Mouse (Mus musculus) testis, adult 2 months (tissue): ENCODE measurements around the gene Fhl1. TPM values are rescaled to one million over a fixed set of nuclear protein-coding genes. Genes with fewer than 3 reads are reported as not detected.
A peak's percentile ranks its signal among the peaks of the same experiment; 100 is the strongest.

Experiments used
- H3K27ac ChIP-seq: fragments of 200-500 bp; 2 replicates; pipeline ENCODE4 v1.5.1; 2012; ENCODE audit warnings: low read depth, low read length; ENCODE audit not compliant: control insufficient read depth, insufficient read depth
- H3K27me3 ChIP-seq: fragments of 200-500 bp; 2 replicates; pipeline ENCODE4 v1.6.1; 2012; ENCODE audit warnings: mild to moderate bottlenecking, low read length, moderate library complexity; ENCODE audit not compliant: control insufficient read depth, insufficient read depth
- H3K36me3 ChIP-seq: fragments of 200-500 bp; 2 replicates; pipeline ENCODE4 v1.6.1; 2012; ENCODE audit warnings: mild to moderate bottlenecking, low read length; ENCODE audit not compliant: control insufficient read depth, insufficient read depth
- H3K4me1 ChIP-seq: fragments of 200-500 bp; 2 replicates; pipeline ENCODE4 v1.6.1; 2012; ENCODE audit warnings: low read length; ENCODE audit not compliant: control insufficient read depth, insufficient read depth
- H3K4me3 ChIP-seq: fragments of 200-500 bp; 2 replicates; pipeline ENCODE4 v1.5.1; 2012; ENCODE audit warnings: low read depth, mild to moderate bottlenecking, low read length, moderate library complexity, mixed read lengths; ENCODE audit not compliant: control insufficient read depth
- CTCF ChIP-seq: fragments of 200-500 bp; IDR thresholded peaks from 2 replicates; pipeline ENCODE4 v1.5.1; 2012; ENCODE audit warnings: low read depth, mild to moderate bottlenecking, inconsistent platforms, low read length, moderate library complexity; ENCODE audit not compliant: control insufficient read depth, insufficient read depth, insufficient replicate concordance
- POLR2A ChIP-seq: fragments of 200-500 bp; IDR thresholded peaks from 2 replicates; pipeline ENCODE4 v1.6.1; 2012; ENCODE audit warnings: low read depth, mild to moderate bottlenecking, inconsistent platforms, low read length, moderate library complexity; ENCODE audit not compliant: control insufficient read depth
- polyA plus RNA-seq: library from polyadenylated mRNA; depleted of rRNA; stranded (reverse); fragments of >200 nt; gene quantifications from 2 replicates; pipeline ENCODE4 v1.2.3, GENCODE M21; 2012

The Fhl1 gene
- polyA plus RNA-seq, 1 experiment, result 18.2 TPM

- peaks cover 6% of the 10 kb centered on the region for H3K4me1 ChIP-seq
- no peaks in the 10 kb centered on the region for H3K36me3 ChIP-seq
- H3K4me3 ChIP-seq, result peak overlapping the region; percentile 54
- TF ChIP-seq POLR2A, result no peak
- TF ChIP-seq CTCF, result no peak
- H3K27me3 ChIP-seq, result no peaks in the 10 kb centered on the region
- no peak overlapping the region for H3K27ac ChIP-seq
Measured at GRCm38 (mm10) chrX:56732401-56732800, 814 bp downstream of the Fhl1 start.

- Histone ChIP-seq H3K4me3 (no peak overlapping the region), H3K27ac (no peak overlapping the region), H3K36me3 (no peaks in the 10 kb centered on the region), H3K27me3 (no peaks in the 10 kb centered on the region), H3K4me1 (peaks cover 6% of the 10 kb centered on the region)
- TF ChIP-seq POLR2A (no peak), CTCF (no peak)
Measured at GRCm38 (mm10) chrX:56734436-56734835, 2.8 kb downstream of the Fhl1 start.

DNA sequence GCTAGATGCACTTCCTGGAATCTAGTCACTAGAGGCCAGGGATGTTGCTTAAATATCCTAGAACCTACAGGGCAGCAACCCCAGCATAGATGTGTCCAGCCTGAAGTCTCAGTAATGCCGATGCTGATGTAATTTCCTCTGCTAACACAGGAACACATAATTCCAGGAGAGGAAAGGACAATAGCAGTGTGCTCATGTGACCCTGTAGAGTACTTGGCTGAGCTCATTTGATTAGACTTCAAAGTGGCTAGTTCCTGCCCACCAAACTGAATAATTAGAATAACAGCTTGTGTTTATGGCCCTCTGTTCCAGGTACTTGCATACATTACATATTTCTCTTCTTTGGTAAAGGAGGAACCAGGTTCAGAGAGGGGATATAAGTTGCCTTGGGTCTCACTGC, 4.6 kb downstream of the Fhl1 start:
- no peaks in the 10 kb centered on the region for H3K36me3 ChIP-seq
- TF ChIP-seq POLR2A (no peak), CTCF (no peak)
- no peak overlapping the region for H3K4me3 ChIP-seq
- no peak overlapping the region for H3K27ac ChIP-seq
- no peaks in the 10 kb centered on the region for H3K27me3 ChIP-seq
- H3K4me1 ChIP-seq, result peaks cover 3% of the 10 kb centered on the region

DNA sequence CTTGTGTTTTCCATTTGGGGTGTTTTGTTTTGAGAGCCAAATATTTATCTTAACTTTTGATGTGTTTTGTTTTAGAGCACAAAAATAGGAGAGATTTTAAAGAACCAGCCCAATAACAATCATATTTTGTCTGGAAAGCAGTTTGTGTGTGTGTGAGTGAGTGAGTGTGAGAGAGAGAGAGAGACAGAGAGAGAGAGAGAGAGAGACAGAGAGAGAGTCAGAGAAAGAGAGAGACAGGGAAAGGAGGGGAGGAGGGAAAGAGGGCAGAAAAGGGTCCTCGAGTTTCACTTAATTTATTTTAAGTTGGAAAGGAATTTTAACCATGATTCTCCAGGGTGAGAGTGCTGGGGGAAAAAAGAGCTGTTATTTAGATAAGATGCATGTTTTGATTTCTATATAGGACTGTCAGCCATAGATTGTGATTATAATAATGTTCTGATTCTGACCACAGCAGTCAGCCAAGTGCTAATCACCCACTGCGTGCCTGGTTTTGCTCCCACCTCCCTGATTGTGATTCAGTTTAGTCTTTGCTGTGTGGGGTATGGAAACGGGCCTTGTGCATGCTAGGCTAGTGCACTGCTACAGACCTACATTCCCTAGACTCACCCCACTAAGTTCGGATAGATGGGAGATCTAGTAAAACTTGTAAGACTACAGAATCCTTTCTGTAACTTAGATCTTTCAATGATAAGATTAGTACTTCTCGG, 6.4 kb downstream of the Fhl1 start:
- Histone ChIP-seq H3K4me1 (no peaks in the 10 kb centered on the region), H3K27me3 (no peaks in the 10 kb centered on the region), H3K4me3 (no peak overlapping the region), H3K36me3 (no peaks in the 10 kb centered on the region), H3K27ac (no peak overlapping the region)
- TF ChIP-seq CTCF (no peak), POLR2A (no peak)

DNA sequence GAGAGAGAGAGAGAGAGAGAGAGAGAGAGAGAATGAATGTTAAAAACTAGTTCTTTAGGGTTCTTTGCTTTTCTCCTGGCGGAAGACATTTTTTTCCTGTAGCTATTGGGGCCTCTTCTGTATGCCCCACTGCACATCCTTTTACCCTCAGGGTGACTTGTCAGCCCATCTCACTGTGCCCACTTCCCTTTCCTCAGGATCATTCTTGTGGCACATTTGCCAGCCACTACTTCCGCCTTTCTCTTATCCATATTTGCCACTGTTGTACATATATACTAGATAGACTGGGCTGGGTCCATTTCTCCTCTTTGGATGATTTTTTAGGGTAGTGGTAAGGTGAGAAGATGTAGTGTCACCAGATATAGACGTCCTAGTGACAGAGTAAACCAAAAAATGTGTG, 9.8 kb downstream of the Fhl1 start:
- no peaks in the 10 kb centered on the region for H3K27me3 ChIP-seq
- H3K4me1 ChIP-seq, result no peaks in the 10 kb centered on the region

GRCm38 (mm10) chrX:56751536-56751935, 19.9 kb downstream of the Fhl1 start:
- TF ChIP-seq POLR2A (no peak), CTCF (no peak)
- Histone ChIP-seq H3K36me3 (no peaks in the 10 kb centered on the region), H3K4me1 (no peaks in the 10 kb centered on the region), H3K27me3 (no peaks in the 10 kb centered on the region), H3K4me3 (no peak overlapping the region), H3K27ac (no peak overlapping the region)

More for the DNA sequence above, 9.8 kb downstream of the Fhl1 start:
- H3K4me3 ChIP-seq, result no peak overlapping the region
- TF ChIP-seq POLR2A (no peak), CTCF (no peak)
- H3K36me3 ChIP-seq, result no peaks in the 10 kb centered on the region
- H3K27ac ChIP-seq, result no peak overlapping the region

GRCm38 (mm10) chrX:56752144-56752543, 20.6 kb downstream of the Fhl1 start:
- H3K4me3 ChIP-seq, result no peak overlapping the region
- TF ChIP-seq POLR2A (no peak), CTCF (no peak)

More at GRCm38 (mm10) chrX:56752144-56752543, 20.6 kb downstream of the Fhl1 start:
- H3K4me1 ChIP-seq, result no peaks in the 10 kb centered on the region
- H3K27me3 ChIP-seq, result no peaks in the 10 kb centered on the region
- no peak overlapping the region for H3K27ac ChIP-seq
- H3K36me3 ChIP-seq, result no peaks in the 10 kb centered on the region
